In genomic region chr2:168296530-168296929, GRCm38 (mm10) we compare ENCODE assay signal across 23 mouse cellular contexts. TPM values are rescaled to one million over a fixed set of nuclear protein-coding genes. Genes with fewer than 3 reads are reported as not detected.
A peak's percentile ranks its signal among the peaks of the same experiment; 100 is the strongest.
DNase-seq lines count a peak whose midpoint lies in the region; ATAC-seq and TF ChIP-seq lines count a peak whose summit lies in the region.
"Had no signal": no experiment of that assay in that cellular context is flagged by ENCODE, and none has a peak within 500 bp of the region (broad histone marks: within the 10 kb centered on the region; RNA-seq: fewer than 3 reads in every experiment).

No protein-coding gene starts in this region.

- H3K27me3 ChIP-seq in liver, adult 2 months (ENCODE audit: control insufficient read depth, insufficient read depth, low read length): no peaks in the 10 kb centered on the region
- H3K27me3 ChIP-seq in liver, embryonic 12.5 days (replicated peaks): peaks cover 59% of the 10 kb centered on the region
- H3K27me3 ChIP-seq in E14TG2a.4 (ENCODE audit: insufficient read depth, low read length): peaks cover 44% of the 10 kb centered on the region
- H3K27me3 ChIP-seq: lung, embryonic 15.5 days had no signal

- no peaks in the 10 kb centered on the region for H3K9me3 ChIP-seq in liver, embryonic 12.5 days (replicated peaks)
- peaks cover 4% of the 10 kb centered on the region for H3K9me3 ChIP-seq in E14TG2a.4 (ENCODE audit: low read length)
- H3K9me3 ChIP-seq: embryonic facial prominence, embryonic 15.5 days; forebrain, embryonic 10.5 days; limb, embryonic 12.5 days; lung, embryonic 15.5 days; midbrain, embryonic 13.5 days; neural tube, embryonic 13.5 days had no signal

- no peak overlapping the region for H3K9ac ChIP-seq in liver, adult 2 months (ENCODE audit: low read depth, low read length)
- H3K9ac ChIP-seq in liver, embryonic 12.5 days: no peak overlapping the region
- H3K9ac ChIP-seq: embryonic facial prominence, embryonic 15.5 days; forebrain, postnatal 0 days; limb, embryonic 12.5 days; lung, embryonic 15.5 days; midbrain, embryonic 13.5 days; neural tube, embryonic 13.5 days had no signal

- no peaks in the 10 kb centered on the region for H3K36me3 ChIP-seq in liver, adult 2 months (ENCODE audit: control insufficient read depth, insufficient read depth, low read length)
- H3K36me3 ChIP-seq in liver, embryonic 12.5 days: no peaks in the 10 kb centered on the region
- H3K36me3 ChIP-seq in E14TG2a.4 (ENCODE audit: insufficient read depth, low read length): no peaks in the 10 kb centered on the region
- H3K36me3 ChIP-seq: embryonic facial prominence, embryonic 15.5 days; forebrain, embryonic 10.5 days; limb, embryonic 12.5 days; lung, embryonic 15.5 days; midbrain, embryonic 13.5 days; neural tube, embryonic 13.5 days had no signal

- no peak for ATAC-seq in liver, embryonic 12.5 days
- ATAC-seq: forebrain, postnatal 0 days; midbrain, embryonic 13.5 days had no signal

- H3K79me2 ChIP-seq in liver, adult 2 months (ENCODE audit: control insufficient read depth, insufficient read depth, low read length): no peaks in the 10 kb centered on the region

- H3K4me2 ChIP-seq in liver, embryonic 12.5 days: no peak overlapping the region
- H3K4me2 ChIP-seq: embryonic facial prominence, embryonic 15.5 days; heart, embryonic 11.5 days; limb, embryonic 12.5 days; lung, embryonic 15.5 days; midbrain, embryonic 13.5 days; neural tube, embryonic 13.5 days had no signal

- no peak overlapping the region for H3K4me3 ChIP-seq in liver, adult 2 months (ENCODE audit: insufficient read depth, low read depth, low read length)
- no peak overlapping the region for H3K4me3 ChIP-seq in liver, embryonic 12.5 days
- no peak overlapping the region for H3K4me3 ChIP-seq in E14TG2a.4 (replicated peaks; ENCODE audit: low read length)
- no peak overlapping the region for H3K4me3 ChIP-seq in bone marrow, adult 2 months (replicated peaks; ENCODE audit: control insufficient read depth, low read depth, low read length)
- H3K4me3 ChIP-seq: embryonic facial prominence, embryonic 15.5 days; forebrain, embryonic 10.5 days; limb, embryonic 12.5 days; lung, embryonic 15.5 days; midbrain, embryonic 13.5 days; neural tube, embryonic 13.5 days had no signal

- no peak overlapping the region for H3K27ac ChIP-seq in liver, adult 2 months (replicated peaks; ENCODE audit: insufficient read depth, low read depth, low read length)
- H3K27ac ChIP-seq in liver, embryonic 12.5 days: no peak overlapping the region
- H3K27ac ChIP-seq in bone marrow, adult 2 months (ENCODE audit: control insufficient read depth, insufficient read depth, low read depth, low read length, poor library complexity): no peak overlapping the region
- H3K27ac ChIP-seq: embryonic facial prominence, embryonic 15.5 days; forebrain, embryonic 10.5 days; limb, embryonic 12.5 days; lung, embryonic 15.5 days; midbrain, embryonic 13.5 days; neural tube, embryonic 13.5 days had no signal

- TF ChIP-seq CTCF in liver, adult 2 months (IDR thresholded peaks at IDR 0.05; ENCODE audit: low read depth, low read length): peak; percentile 25; the same call in 1 of the 2 replicates
- peak; percentile 63 for TF ChIP-seq CTCF in E14TG2a.4 (conservative IDR thresholded peaks at IDR 0.05; ENCODE audit: low read length)
- peak; percentile 38; the same call in 1 of the 2 replicates for TF ChIP-seq CTCF in bone marrow, adult 2 months (IDR thresholded peaks at IDR 0.05; ENCODE audit: control insufficient read depth, insufficient read depth, low read length)

- no peak for TF ChIP-seq POLR2A in liver, adult 2 months (IDR thresholded peaks at IDR 0.05; ENCODE audit: extremely low read depth, insufficient read depth, low read length)
- TF ChIP-seq POLR2A in bone marrow, adult 2 months (IDR thresholded peaks at IDR 0.05; ENCODE audit: borderline replicate concordance, control insufficient read depth, low read depth, low read length): no peak

- no peak for DNase-seq in liver, adult 2 months (ENCODE audit: extremely low read depth, low read depth, low spot score)
- peak; percentile 13 for DNase-seq in 416B (ENCODE audit: low read depth)
- no peak for DNase-seq in heart, adult 11 months
- DNase-seq in T-cell, adult 2 months (ENCODE audit: low spot score): no peak
- DNase-seq: adrenal gland, adult 8-10 months; cerebellum, adult 18-20 months; cerebellum, postnatal 25 days; forebrain, postnatal 0 days; heart, postnatal 10 days; kidney, adult 8-10 months; kidney, postnatal 4 days; right cerebral cortex, adult 18-20 months; thymus, adult 18-20 months had no signal

- no peaks in the 10 kb centered on the region for H3K4me1 ChIP-seq in liver, adult 2 months (ENCODE audit: control insufficient read depth, insufficient read depth, low read length)
- no peaks in the 10 kb centered on the region for H3K4me1 ChIP-seq in liver, embryonic 12.5 days
- H3K4me1 ChIP-seq in E14TG2a.4 (replicated peaks; ENCODE audit: low read depth, low read length): peaks cover 15% of the 10 kb centered on the region
- no peaks in the 10 kb centered on the region for H3K4me1 ChIP-seq in bone marrow, adult 2 months (ENCODE audit: control insufficient read depth, insufficient read depth, low read length)
- H3K4me1 ChIP-seq: embryonic facial prominence, embryonic 15.5 days had no signal

- 80% methylated on average over 10 of the region's 10 CpGs for WGBS in liver, adult 2 months
- 66% methylated on average over 10 of the region's 10 CpGs for WGBS in liver, embryonic 12.5 days (ENCODE audit: insufficient replicate concordance)
- 80% methylated on average over 10 of the region's 10 CpGs for WGBS in bone marrow, adult 2 months

RNA-seq across cellular contexts. Expression of gene Kcng1, which starts 15.0 kb away (rescaled TPM):
- not detected in 2 replicates for total RNA-seq in liver, adult 2 months (2014; rRNA removed)
- not detected in 2 replicates for polyA plus RNA-seq in liver, adult 2 months (2012; rRNA removed)
- 0.19 and 0.45 TPM in 2 replicates for polyA plus RNA-seq in liver, embryonic 12.5 days (2016; fragmentation: Nextera tagmentation; extraction: Ambion mirVana)
- not detected in 2 replicates for polyA plus RNA-seq in bone marrow, adult 2 months (2011; ENCODE audit: insufficient read depth, insufficient read length, low replicate concordance, missing spikeins)
